Mouse (Mus musculus): ENCODE data around the gene 9230104L09Rik. TPM values are rescaled to one million over a fixed set of nuclear protein-coding genes. Genes with fewer than 3 reads are reported as not detected.

The 9230104L09Rik gene
- total and polyA plus RNA-seq, 3 experiments, result not detected

DNA sequence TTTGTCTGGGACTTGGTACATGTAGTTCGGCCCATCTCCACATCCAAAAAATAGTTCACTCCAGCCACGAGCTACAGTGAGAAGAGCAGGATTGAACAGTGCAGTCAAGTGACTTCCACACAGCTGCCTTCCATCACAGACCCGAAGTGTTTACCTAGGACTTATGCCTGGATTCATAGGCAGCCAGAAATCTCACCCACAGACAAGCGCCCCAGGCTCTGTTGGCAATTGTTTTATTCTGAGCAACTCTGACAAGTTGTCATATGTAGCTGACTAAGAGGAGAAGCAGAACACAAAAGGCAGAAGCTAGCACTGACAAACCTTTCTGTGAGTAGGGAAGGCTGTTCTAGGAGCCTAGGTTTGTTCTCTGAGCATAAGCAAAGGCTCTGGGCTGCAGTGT lies 8.0 kb upstream of the 9230104L09Rik start:
- TF ChIP-seq USF2 (conservative IDR thresholded peaks at IDR 0.05; ENCODE audit: low read depth, low read length), result no peak
- no peak for TF ChIP-seq E2F4 (IDR thresholded peaks at IDR 0.05; ENCODE audit: insufficient replicate concordance, low read depth, low read length)
- no peak for TF ChIP-seq ZC3H11A (IDR thresholded peaks at IDR 0.05; ENCODE audit: low read depth, low read length)
- no peak for TF ChIP-seq SIN3A (IDR thresholded peaks at IDR 0.05; ENCODE audit: low read length)
- no peak for TF ChIP-seq ZMIZ1 (IDR thresholded peaks at IDR 0.05; ENCODE audit: low read depth, low read length)
- TF ChIP-seq MAZ (IDR thresholded peaks at IDR 0.05; ENCODE audit: low read depth, low read length), result no peak
- TF ChIP-seq PAX5 (IDR thresholded peaks at IDR 0.05; ENCODE audit: low read length), result no peak
- TF ChIP-seq ZNF384 (IDR thresholded peaks at IDR 0.05; ENCODE audit: low read depth, low read length), result no peak
- no peak overlapping the region for H3K27ac ChIP-seq (ENCODE audit: insufficient read depth, low read depth)
- peaks cover 7 to 30% of the 10 kb centered on the region in 2 experiments for H3K36me3 ChIP-seq (replicated peaks in 1 of 2; ENCODE audit: control insufficient read depth in 1 of 2, insufficient read depth in 1 of 2, low read length in 1 of 2)
- H3K79me2 ChIP-seq (replicated peaks; ENCODE audit: control insufficient read depth, extremely low read depth, insufficient read depth, poor library complexity, severe bottlenecking), result peaks cover 16% of the 10 kb centered on the region
- H3K9me3 ChIP-seq (replicated peaks; ENCODE audit: low read length), result no peaks in the 10 kb centered on the region
- H3K4me1 ChIP-seq (ENCODE audit: control insufficient read depth in 1 of 2, insufficient read depth in 2 of 2), result peaks cover 12 to 42% of the 10 kb centered on the region in 2 experiments
- in situ Hi-C loops (cut with MboI; ENCODE audit: low pct_ligation_motif_present, low pct_unique_long_range_greater_than_20kb, low sequenced_read_pairs) (no loop called here), dilution Hi-C loops (cut with MboI; ENCODE audit: extremely low pct_ligation_motif_present, extremely low pct_unique_long_range_greater_than_20kb, low sequenced_read_pairs) (no loop called here)
- H3K27me3 ChIP-seq (replicated peaks), result no peaks in the 10 kb centered on the region
- no peak overlapping the region for H3K9ac ChIP-seq (ENCODE audit: insufficient read depth, low read depth)
- H3K4me2 ChIP-seq (ENCODE audit: insufficient read depth, low read depth, poor library complexity, severe bottlenecking), result peak overlapping the region; percentile 87; the same call in 1 of the 2 replicates
- no peak overlapping the region for H3K4me3 ChIP-seq (replicated peaks in 1 of 3; ENCODE audit: low read depth in 2 of 3, low read length in 2 of 3, poor library complexity in 1 of 3)
- no peak for DNase-seq (ENCODE audit: extremely low read depth)

GRCm38 (mm10) chr2:148870526-148870925 lies 5.7 kb upstream of the 9230104L09Rik start:
- Histone ChIP-seq H3K79me2 (replicated peaks; ENCODE audit: control insufficient read depth, extremely low read depth, insufficient read depth, poor library complexity, severe bottlenecking) (peaks cover 16% of the 10 kb centered on the region), H3K27me3 (replicated peaks) (no peaks in the 10 kb centered on the region), H3K9ac (ENCODE audit: insufficient read depth, low read depth) (no peak overlapping the region), H3K36me3 (replicated peaks in 1 of 2; ENCODE audit: control insufficient read depth in 1 of 2, insufficient read depth in 1 of 2, low read length in 1 of 2) (peaks cover 7 to 30% of the 10 kb centered on the region in 2 experiments), H3K27ac (ENCODE audit: insufficient read depth, low read depth) (no peak overlapping the region), H3K4me3 (replicated peaks in 1 of 3; ENCODE audit: low read depth in 2 of 3, low read length in 2 of 3, poor library complexity in 1 of 3) (no peak overlapping the region), H3K9me3 (replicated peaks; ENCODE audit: low read length) (no peaks in the 10 kb centered on the region), H3K4me1 (ENCODE audit: control insufficient read depth in 1 of 2, insufficient read depth in 2 of 2) (peaks cover 4 to 21% of the 10 kb centered on the region in 2 experiments; a peak in 3 of 4 replicates), H3K4me2 (ENCODE audit: insufficient read depth, low read depth, poor library complexity, severe bottlenecking) (no peak overlapping the region)
- TF ChIP-seq ZKSCAN1 (IDR thresholded peaks at IDR 0.05; ENCODE audit: borderline replicate concordance, low read depth, low read length) (no peak), ETS1 (conservative IDR thresholded peaks at IDR 0.05; ENCODE audit: low read depth, low read length) (no peak), TBP (conservative IDR thresholded peaks at IDR 0.05; ENCODE audit: low read depth, low read length) (no peak), EP300 (IDR thresholded peaks at IDR 0.05; ENCODE audit: low read length) (no peak), MXI1 (IDR thresholded peaks at IDR 0.05; ENCODE audit: low read depth, low read length) (no peak), GABPA (IDR thresholded peaks at IDR 0.05; ENCODE audit: insufficient replicate concordance, low read depth, low read length) (no peak)
- no peak for DNase-seq (ENCODE audit: extremely low read depth)
- in situ Hi-C loops (cut with MboI; ENCODE audit: low pct_ligation_motif_present, low pct_unique_long_range_greater_than_20kb, low sequenced_read_pairs), result no loop called here
- dilution Hi-C loops (cut with MboI; ENCODE audit: extremely low pct_ligation_motif_present, extremely low pct_unique_long_range_greater_than_20kb, low sequenced_read_pairs), result no loop called here

- dilution Hi-C loops (cut with MboI; ENCODE audit: extremely low pct_ligation_motif_present, extremely low pct_unique_long_range_greater_than_20kb, low sequenced_read_pairs), result no loop called here
Observed at GRCm38 (mm10) chr2:148868959-148869358, 4.1 kb upstream of the 9230104L09Rik start.

More at GRCm38 (mm10) chr2:148868959-148869358, 4.1 kb upstream of the 9230104L09Rik start:
- H3K9ac ChIP-seq (ENCODE audit: insufficient read depth, low read depth), result no peak overlapping the region
- TF ChIP-seq POLR2A (IDR thresholded peaks at IDR 0.05; ENCODE audit: low read depth, low read length) (no peak), CHD2 (IDR thresholded peaks at IDR 0.05; ENCODE audit: low read length) (no peak), MAX (IDR thresholded peaks at IDR 0.05; ENCODE audit: low read length) (no peak), SMC3 (IDR thresholded peaks at IDR 0.05; ENCODE audit: low read depth, low read length) (no peak), USF1 (IDR thresholded peaks at IDR 0.05; ENCODE audit: low read depth, low read length) (no peak), JUN (IDR thresholded peaks at IDR 0.05; ENCODE audit: insufficient read depth, low read depth, low read length) (no peak), SIN3A (IDR thresholded peaks at IDR 0.05; ENCODE audit: low read length) (no peak), MXI1 (IDR thresholded peaks at IDR 0.05; ENCODE audit: low read depth, low read length) (no peak), MEF2A (IDR thresholded peaks at IDR 0.05; ENCODE audit: borderline replicate concordance, low read depth, low read length) (no peak), RCOR1 (conservative IDR thresholded peaks at IDR 0.05; ENCODE audit: low read depth, low read length) (no peak), POLR2AphosphoS2 (IDR thresholded peaks at IDR 0.05; ENCODE audit: low read depth, low read length) (no peak), HCFC1 (IDR thresholded peaks at IDR 0.05; ENCODE audit: low read depth, low read length) (no peak), RAD21 (IDR thresholded peaks at IDR 0.05; ENCODE audit: low read depth, low read length) (no peak), MYC (IDR thresholded peaks at IDR 0.05; ENCODE audit: low read depth, low read length) (no peak), MAZ (IDR thresholded peaks at IDR 0.05; ENCODE audit: low read depth, low read length) (no peak), PAX5 (IDR thresholded peaks at IDR 0.05; ENCODE audit: low read length) (no peak), MAFK (IDR thresholded peaks at IDR 0.05; ENCODE audit: insufficient replicate concordance, low read length) (no peak)
- no peak overlapping the region for H3K27ac ChIP-seq (ENCODE audit: insufficient read depth, low read depth)
- DNase-seq (ENCODE audit: extremely low read depth), result no peak
- no peaks in the 10 kb centered on the region for H3K9me3 ChIP-seq (replicated peaks; ENCODE audit: low read length)
- peaks cover 7 to 30% of the 10 kb centered on the region in 2 experiments for H3K36me3 ChIP-seq (replicated peaks in 1 of 2; ENCODE audit: control insufficient read depth in 1 of 2, insufficient read depth in 1 of 2, low read length in 1 of 2)
- no peaks in the 10 kb centered on the region for H3K27me3 ChIP-seq (replicated peaks)
- H3K4me2 ChIP-seq (ENCODE audit: insufficient read depth, low read depth, poor library complexity, severe bottlenecking), result no peak overlapping the region
- peaks cover 11 to 20% of the 10 kb centered on the region in 2 experiments for H3K4me1 ChIP-seq (ENCODE audit: control insufficient read depth in 1 of 2, insufficient read depth in 2 of 2)
- H3K4me3 ChIP-seq (replicated peaks in 1 of 3; ENCODE audit: low read depth in 2 of 3, low read length in 2 of 3, poor library complexity in 1 of 3), result no peak overlapping the region
- peaks cover 12% of the 10 kb centered on the region for H3K79me2 ChIP-seq (replicated peaks; ENCODE audit: control insufficient read depth, extremely low read depth, insufficient read depth, poor library complexity, severe bottlenecking)
- in situ Hi-C loops (cut with MboI; ENCODE audit: low pct_ligation_motif_present, low pct_unique_long_range_greater_than_20kb, low sequenced_read_pairs), result no loop called here

Data from CH12.LX (cell line).